Mouse (Mus musculus) layer of hippocampus, postnatal 10 days (tissue): ENCODE data around the gene Atf7ip. TPM values are rescaled to one million over a fixed set of nuclear protein-coding genes. Genes with fewer than 3 reads are reported as not detected.

Experiments
- DNase-seq, 2 experiments: peaks; one replicate each; pipeline ENCODE4 v3.0.0; 2021; ENCODE audit warnings: low spot score in 2 of 2
- total RNA-seq, 2 experiments: library from RNA; stranded (reverse); gene quantifications; 2 replicates each; pipeline ENCODE4 v1.2.3; 2021

The Atf7ip gene
- total RNA-seq, 2 experiments from 2014 or later: 139 to 148 TPM

DNA sequence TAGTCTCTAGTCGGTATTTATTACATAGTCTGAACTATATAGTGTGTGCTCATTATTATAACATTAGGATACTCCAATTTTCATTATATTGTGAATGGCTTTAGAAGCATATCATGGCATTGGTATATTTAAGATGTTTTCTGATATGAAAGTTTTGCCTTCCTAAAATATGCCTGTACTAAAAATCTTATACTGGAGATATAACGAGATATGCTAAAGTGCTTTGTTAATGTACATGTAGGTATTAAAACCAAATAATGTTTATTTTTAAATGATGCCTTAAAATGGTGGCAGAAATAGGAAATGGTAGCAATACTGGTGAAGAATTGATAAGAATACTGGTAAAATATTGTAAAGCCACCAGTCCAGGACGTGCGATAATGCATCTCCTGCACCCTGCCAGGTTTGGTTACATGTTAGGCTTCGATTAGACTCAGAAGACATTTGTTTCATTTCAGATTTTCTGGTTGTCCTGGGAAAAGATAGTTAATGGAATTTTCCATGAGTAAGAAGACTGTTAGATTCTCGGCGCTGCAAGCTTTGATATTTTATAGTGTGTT lies 45.7 kb downstream of the Atf7ip start:
- DNase-seq: no peak

DNA sequence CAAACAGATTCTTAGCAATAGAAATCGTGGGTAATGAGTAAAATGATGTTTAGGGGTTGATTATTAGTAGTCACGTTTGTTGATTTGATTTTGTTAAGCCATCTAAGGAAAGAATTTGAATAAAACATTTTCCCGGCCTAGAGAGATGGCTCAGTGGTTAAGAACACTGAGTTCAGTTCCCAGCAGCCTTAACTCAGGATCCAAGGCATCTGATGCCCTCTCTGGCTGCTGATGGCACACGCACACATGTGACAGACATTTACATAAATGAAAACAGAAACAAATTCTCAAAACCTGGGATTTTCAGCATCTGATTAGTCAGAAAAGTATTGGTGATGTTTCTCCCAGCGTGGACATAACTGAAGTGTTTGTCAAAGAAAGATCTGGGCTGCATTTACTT lies 47.2 kb downstream of the Atf7ip start:
- no peak for DNase-seq

DNA sequence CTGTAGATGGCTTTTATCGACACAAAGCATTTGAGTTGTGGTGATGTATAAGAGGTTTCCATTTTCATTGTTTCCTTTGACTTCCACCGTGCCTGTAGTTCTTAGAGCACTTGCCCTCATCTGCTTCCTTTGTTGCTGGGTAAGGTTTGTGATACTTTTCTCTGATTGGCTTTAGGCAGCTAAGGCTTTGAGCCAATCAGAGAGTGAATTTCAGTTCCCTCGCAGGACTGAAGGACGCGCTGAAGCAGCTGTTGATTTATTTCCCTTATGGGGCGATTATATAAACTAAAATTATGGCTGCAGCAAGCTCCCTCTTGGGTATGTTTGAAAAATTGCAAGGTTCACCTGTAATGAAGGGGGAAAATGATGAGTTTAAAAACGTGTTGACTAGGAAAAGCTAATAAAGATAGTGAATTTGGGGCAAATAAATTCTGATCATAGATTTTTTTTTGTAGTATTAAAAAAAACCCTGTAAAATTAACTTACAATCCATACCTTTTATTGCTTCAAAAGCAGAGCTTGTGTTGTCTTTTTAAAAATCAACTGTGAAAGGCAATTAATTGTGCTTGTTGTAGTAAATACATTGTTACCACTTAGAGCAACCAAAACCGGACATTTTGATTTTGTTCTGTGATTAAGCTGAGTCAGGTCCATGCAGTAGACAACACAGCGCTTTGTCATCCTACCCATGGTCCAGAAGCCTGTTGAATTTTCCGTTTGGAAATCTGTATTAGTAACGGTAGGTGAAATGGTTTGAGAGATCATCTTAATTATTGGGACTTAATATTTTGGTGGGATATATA lies 48.0 kb downstream of the Atf7ip start:
- peak in 1 of 2 experiments; percentile 37 for DNase-seq

DNA sequence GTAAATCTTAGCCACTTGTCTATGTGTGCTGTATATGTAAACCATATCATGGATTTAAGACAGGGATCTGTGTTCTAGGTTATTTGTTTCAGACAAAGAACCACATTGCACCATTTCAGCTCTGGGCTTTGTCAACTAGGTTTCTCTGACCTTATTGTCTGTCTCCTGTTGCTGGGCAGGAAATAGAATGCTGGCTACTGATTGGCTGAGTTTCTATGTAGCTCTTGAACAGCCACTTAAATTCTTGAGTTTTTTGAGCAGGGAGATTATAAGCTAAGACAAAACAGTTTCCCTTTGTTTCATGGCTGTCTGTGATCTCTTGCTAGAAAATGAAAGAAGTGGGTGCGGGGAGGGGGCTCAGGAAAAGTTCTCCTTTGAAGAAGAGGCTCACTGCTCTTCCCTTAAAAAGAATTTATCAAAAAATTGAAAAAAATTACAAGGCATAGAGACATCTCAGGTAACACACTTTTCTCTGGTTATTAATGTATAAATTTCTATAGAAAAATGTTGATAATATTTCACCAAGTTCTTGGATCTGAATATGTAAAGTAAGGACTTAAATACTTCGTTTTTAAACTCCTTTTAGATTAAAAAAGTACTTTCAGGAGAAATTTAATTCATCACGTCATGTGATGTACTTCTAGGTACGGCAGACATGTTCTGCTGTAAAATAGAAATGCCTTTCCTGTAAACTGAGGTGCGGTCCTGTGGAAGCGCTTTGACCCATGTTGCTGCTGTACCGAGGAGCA lies 49.0 kb downstream of the Atf7ip start:
- peak in 1 of 2 experiments; percentile 46 for DNase-seq

DNA sequence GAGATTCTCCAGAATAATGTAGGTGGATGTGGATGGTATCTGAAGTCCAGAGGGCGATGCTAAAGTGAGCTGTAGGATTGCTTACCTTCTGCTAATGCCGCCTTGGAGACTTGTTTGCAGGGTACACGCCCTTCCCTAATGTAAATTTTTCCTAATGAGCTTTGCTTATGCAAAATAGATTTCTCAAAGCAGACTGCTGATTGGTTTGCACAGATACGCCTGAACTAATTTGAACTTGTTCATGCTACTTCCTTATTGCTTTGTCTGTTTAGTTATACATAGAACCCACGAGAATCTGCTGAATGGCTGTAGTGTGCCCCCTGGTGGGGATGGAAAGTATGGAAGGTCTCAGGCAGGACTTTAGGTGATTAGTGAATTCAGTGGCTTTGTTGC lies 49.6 kb downstream of the Atf7ip start:
- peak; percentile 62 to 69 for DNase-seq

DNA sequence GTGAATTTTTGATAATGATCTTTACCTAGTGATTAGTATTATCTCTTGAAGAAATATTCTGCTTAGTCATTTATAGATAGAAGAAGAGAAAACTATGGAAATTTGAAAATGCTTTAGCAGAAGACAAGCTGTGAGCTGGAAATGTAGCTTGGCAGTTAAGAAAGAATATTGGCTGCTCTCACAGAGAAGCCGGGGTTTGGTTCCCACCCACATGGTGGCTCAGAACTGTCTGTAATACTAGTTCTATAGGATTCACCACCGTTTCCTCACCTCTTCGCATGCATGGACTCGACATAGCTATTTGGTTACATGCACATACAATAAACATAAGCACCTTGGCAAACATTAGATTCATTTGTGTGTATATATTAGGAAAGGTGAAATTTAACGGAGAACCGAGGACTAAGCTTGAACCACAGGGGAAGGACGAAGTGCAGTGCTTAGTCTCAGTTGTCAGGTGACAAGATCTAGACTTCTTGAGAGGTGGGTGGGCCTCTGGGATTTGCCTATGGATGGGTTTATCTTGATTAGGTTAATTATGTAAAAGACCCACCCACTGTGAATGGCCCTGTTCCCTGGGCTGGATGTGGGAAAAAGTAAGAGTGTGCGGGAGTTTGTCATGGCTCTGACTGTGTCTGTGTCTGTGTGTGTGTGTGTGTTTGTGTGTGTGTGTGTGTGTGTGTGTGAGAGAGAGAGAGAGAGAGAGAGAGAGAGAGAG lies 52.5 kb downstream of the Atf7ip start:
- no peak for DNase-seq

DNA sequence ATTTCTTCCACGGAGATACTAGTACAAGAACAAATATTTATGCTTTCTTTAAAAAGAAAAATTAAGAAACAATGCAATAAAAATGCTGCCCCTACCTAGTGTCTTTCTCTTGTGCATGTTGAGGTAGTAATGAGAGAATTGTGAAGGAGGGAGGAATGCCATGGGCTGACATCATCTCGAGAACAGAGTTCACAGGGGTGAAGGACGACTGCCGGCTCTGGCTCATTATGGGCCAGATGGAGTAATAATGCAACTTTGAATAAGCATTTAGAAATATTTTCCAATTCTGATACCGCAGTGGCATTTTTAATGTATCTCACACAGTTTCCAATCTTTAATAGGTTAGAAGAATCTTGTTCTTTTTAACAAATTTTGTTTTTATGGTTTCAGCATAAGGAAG lies 60.0 kb downstream of the Atf7ip start:
- no peak for DNase-seq

DNA sequence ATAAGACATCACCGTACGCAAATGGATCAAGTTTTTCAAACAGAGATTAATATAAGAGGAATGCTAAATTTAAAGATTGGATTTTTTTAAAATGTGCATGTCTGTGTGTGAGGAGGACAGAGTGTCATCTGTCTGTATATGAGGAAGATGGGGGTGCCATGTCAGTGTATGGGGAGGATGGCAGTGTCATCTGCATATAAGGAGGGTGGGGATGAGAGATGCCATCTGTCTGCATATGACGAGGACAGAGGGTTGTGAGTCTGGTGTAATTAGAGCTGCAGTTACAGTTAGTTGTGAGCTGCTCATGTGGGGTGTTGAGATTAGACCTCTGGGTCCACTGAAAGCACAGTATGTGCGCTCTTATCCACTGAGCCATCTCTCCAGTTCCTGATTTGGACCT lies 84.8 kb downstream of the Atf7ip start:
- DNase-seq: no peak

DNA sequence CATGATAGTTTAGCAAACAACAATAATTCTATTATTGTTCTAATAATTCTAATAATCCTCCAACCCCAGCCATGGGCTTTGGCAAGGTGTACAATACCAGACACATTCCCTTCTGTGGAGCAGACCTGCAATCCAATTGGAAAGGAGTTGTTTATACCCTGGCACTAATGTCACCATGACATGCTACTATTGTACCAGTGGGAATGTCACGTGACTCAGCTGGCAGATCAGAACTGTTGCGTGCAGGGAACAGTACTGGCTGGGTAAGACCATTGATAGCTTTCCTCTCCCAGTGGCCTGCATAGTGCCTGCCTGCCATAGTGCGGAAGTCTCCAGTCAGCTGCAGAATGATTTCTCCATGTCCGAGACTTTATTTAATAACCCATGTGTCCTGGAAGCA lies 88.6 kb downstream of the Atf7ip start:
- DNase-seq: no peak

DNA sequence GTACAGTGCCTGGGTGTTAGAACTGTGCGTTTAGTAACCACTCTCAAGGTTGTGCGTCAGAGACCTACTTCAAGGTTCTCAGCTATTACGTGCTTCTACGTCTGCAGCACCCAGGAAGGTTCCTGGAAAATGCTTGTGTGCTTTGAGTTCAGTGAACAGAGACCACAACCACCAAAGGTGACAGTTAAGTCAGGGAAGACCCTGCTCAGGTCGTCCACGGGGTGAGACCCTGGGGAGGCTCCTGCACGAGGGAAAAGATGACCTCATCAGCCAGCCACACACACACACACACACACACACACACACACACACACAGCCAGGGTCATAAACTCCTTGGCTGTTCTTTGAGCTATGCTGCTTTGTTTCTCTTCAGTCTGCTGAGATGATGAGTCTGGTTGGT lies 96.6 kb downstream of the Atf7ip start:
- DNase-seq: no peak

DNA sequence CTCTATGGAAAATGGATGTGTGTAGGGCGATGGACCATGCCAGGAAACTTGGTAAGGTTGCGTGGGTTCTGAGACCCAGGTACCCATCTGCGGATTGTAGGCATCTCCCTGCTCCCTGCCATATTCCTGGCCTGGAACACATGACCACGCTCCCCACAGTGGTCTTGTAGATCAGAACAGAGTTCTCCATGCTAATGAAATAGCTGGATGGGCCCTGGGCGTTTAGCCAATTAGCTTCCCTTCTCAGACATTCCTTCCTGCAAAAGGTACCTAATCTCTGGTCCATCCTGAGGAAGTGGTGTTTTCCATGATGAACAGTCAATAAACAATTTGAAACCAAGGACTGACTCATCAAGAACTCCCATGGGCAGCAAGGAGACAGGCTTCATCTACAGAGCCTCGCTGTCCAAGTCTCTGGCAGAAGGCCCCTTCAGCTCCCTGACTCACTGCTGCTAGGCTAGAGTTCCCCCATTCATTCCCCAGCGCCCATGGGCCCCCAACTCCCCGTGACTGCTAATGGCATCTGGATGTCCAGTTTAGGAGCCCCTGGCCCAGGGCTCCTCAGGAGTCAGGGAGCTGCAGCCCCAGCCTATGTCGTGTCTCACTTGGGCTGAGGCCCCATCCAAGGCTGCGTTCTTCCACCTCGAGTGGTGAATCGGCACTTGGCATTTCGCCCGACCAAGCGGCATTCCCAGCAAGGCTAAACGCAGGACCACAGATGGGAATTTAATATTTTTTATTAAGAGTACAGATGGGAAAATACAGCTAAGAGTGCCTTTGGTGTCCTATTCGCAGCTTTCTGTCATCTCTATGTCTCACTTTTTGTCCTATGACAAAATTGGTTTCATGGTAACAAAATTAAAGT lies 105.6 kb downstream of the Atf7ip start:
- no peak for DNase-seq

DNA sequence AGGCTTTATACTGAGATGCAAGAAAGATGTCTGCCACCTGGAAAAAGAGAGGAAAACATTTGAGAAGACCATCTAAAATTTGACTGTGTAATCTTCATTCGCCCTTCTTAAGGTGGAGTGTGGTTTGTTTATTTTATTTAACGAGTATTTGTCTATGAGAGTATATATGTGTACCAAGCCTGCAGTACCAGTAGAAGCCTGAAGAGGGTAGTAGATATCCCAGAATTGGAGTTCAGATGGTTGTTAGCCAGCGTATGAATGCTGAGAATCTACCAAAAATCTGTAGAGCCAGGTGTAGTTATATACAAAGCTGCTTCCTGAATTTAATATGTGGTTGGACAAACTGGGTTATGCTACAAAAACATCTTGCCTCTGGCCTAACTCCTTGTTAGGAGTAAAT lies 106.3 kb downstream of the Atf7ip start:
- DNase-seq: no peak

DNA sequence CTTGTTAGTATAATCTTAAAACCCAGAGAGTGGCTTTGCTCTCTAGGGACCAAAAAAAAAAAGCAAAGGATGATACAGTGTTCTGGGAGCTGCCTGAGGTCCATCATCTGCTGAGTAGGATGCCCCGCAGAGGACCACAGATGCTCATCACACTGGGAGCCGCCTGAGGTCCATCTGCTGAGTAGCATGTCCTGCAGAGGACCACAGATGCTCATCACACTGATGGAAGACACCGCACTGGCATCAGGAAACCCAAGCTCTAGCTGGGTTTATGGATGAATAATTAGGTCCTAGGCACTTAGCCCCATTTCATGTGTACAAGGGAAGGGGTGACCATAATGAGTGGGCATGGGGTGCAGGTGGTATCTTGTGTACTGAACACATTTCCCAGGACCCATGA lies 108.2 kb downstream of the Atf7ip start:
- DNase-seq: no peak

DNA sequence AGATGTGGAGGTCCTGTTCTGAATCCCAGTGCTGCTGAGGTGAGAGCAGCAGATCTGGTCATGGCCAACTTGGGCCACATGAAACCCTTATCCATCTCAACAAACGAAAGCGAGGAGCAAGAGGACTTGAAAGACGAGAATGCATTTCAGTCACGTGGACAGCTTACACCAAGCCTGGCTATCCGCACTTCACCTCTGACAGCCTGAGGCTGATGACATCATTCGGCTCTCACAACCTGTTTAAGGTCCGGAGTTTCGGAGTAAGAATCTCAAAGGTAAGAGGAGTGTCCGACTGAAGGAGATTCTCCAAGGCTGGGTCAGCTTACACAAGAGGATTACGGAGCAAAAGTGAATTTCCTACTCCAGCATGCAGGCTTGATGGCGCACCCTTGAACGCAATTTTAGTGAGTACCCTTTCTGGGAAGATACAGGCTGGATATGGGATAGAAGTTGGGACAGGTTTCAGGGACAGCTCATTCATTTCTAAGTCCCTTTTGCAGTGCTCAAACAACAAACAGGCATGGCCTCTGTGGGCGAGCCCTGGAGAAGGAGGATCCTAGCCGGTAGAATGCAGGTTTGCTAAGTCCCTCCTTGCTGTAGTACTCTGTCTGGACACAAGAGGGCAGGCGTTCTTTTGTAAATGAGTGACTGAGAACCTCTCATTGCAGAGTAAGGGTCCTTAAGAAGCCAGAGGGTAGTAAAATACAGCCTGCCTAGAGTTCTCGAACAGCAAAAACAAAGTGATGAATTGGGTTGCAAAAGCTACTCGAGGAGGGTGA lies 114.6 kb downstream of the Atf7ip start:
- DNase-seq: peak; percentile 85 to 88

DNA sequence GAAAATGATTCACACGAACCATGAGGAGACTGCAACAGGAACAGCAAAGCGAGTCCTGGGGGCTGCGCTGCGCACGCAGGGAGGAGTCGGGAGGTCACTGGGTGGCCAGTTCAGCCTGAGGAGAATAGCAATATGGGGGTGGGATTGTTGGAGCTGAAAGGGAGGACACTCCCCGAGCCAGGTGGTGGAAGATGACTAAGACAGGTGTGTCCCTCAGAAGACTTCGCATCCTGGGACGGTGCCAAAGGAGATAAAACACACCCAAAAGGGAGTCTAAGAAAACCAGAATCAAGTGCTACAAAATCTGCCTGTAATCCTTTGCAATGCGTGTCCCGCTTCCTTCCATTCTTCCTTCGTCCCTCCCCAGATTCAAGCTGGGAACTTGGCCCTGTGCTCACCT lies 119.5 kb downstream of the Atf7ip start:
- DNase-seq: no peak

DNA sequence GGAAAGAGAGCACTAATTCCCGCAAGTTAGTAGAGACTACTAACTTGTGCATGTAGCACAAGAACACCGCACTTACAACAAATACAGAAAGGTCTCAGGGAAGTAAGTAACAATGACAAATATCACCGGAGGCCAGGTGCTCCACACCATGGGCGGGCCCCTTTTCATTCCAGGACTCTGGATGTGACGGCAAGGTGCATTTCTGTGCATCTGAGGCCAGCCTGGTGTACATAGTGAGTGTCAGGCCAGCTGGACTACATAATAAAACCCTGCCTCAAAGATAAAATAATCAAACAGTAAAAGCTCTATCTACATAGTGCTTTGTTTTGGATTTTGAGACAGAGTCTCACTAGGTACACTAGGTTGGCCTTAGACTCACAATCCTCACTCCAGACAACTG lies 123.7 kb downstream of the Atf7ip start:
- DNase-seq: no peak

DNA sequence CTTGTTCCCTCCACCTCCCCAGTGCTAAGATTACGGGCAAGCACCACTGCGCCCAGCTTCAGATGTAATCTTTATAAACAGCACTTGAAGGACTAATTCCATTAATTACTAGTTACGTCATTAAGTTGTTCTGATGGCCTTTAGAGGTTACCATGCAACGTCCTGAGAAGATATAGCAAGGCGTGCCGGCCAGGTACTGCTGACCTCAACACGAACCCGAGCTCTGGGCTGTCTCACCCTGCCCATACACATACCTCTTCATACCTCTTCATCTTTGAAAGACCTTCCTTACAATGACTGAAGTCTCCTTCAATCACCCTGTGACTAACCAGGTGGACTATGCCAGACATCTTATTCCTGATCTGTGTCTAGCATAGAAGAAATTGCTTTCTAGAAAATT lies 125.6 kb downstream of the Atf7ip start:
- DNase-seq: no peak

DNA sequence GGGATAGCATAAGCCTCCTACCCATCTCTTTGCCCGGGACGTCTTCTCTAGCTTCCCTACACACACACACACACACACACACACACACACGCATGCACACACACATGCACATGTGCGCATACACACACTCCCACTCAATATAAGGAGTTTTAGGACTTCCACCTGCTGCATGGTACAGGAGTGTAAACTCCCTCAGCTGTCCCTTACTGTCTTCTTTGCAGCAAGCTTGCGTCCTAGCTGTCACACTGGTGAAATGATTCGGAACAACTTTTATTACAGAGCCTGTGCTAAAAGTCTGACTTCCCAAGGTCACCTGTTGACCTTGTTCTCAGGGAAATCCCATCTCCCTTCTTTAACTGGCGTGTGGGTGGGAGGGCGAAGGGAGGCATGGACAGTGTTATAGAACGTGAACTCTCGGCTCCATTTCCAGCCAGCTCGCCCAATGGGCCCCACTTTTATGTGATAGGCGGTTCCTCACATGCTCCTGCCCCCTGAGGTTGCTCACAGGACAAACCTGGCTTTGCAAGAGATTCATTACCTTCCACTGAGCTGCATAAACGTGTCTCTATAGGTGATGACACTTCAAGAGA lies 126.1 kb downstream of the Atf7ip start:
- DNase-seq: no peak

DNA sequence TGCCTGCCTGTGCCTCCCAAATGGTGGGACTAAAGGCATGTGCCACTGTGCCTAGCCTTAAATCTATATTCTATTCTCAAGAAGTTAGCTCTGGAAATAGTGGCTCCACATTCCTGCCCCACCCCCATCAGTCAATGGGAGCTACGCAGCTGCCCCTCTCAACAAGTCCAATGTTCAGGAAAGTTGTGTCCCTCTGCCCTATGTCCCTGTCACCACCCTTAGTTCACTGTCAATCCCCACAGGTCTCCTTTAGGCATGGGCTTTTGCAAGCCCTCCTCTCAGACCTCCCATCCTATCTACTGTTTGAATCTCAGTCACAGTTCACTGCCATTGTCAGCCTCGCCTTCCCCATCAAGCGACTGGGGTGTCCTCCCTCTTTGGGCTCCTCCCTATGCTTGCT lies 127.2 kb downstream of the Atf7ip start:
- no peak for DNase-seq

DNA sequence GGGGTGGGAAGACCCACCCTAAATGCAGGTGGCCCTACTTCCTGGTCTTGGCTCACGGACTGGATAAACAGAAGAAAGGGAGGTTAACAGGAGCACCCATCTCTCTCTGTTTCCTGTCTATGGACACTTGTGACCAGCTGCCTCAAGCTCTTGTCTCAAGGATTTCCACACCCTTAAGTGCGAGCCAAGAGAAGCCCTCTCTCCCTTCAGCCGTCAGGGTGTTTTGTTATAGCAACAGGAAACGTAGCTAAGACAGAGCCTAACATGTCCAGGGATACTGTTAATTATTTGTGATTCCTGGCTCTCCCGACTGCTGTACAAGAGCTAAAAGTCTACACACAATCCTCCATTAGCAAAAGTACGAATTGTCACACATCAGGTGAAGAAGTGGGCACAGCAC lies 127.8 kb downstream of the Atf7ip start:
- no peak for DNase-seq
